Mouse (Mus musculus) G1E (cell line): ENCODE results near the gene Ablim2. TPM values are rescaled to one million over a fixed set of nuclear protein-coding genes. Genes with fewer than 3 reads are reported as not detected.

Experiments
- ATAC-seq: 2 replicates; pipeline ENCODE4 v1.8.0; 2016; ENCODE audit warnings: mild to moderate bottlenecking; ENCODE audit not compliant: insufficient number of reproducible peaks, poor library complexity, low FRiP score, severe bottlenecking; ENCODE audit errors: extremely low read depth
- DNase-seq: peaks from one replicate; pipeline ENCODE4 v3.0.0; 2012; ENCODE audit warnings: low spot score
- H3K27me3 ChIP-seq: 2 replicates; pipeline ENCODE4 v1.6.1; 2012; ENCODE audit warnings: mild to moderate bottlenecking, low read length, inconsistent platforms; ENCODE audit not compliant: insufficient read depth
- H3K36me3 ChIP-seq: replicated peaks from 2 replicates; pipeline ENCODE3; 2012; ENCODE audit warnings: mild to moderate bottlenecking, inconsistent platforms
- H3K4me1 ChIP-seq: 2 replicates; pipeline ENCODE4 v1.6.1; 2012; ENCODE audit warnings: low read depth, low read length, inconsistent platforms, mixed read lengths; ENCODE audit not compliant: insufficient read depth
- H3K4me3 ChIP-seq: 2 replicates; pipeline ENCODE4 v1.5.1; 2012; ENCODE audit warnings: low read depth, mild to moderate bottlenecking, inconsistent platforms, low read length, moderate library complexity, mixed read lengths
- H3K9me3 ChIP-seq: replicated peaks from 2 replicates; pipeline ENCODE4 v1.6.1; 2012; ENCODE audit warnings: inconsistent platforms
- CTCF ChIP-seq: IDR thresholded peaks from 2 replicates; pipeline ENCODE4 v1.5.1; 2012; ENCODE audit warnings: low read depth, low read length, inconsistent platforms, mixed read lengths
- GATA1 ChIP-seq: IDR thresholded peaks from 2 replicates; pipeline ENCODE4 v1.6.1; 2012; ENCODE audit warnings: borderline replicate concordance, low read length, inconsistent platforms, mixed read lengths
- GATA2 ChIP-seq: IDR thresholded peaks from 2 replicates; pipeline ENCODE4 v1.6.1; 2012; ENCODE audit warnings: low read depth, low read length, inconsistent platforms, borderline replicate concordance
- POLR2AphosphoS5 ChIP-seq: IDR thresholded peaks from 2 replicates; pipeline ENCODE4 v1.6.1; 2012; ENCODE audit warnings: low read depth, low read length, inconsistent platforms; ENCODE audit not compliant: insufficient replicate concordance
- TAL1 ChIP-seq: conservative IDR thresholded peaks from 2 replicates; pipeline ENCODE4 v1.6.1; 2012; ENCODE audit warnings: low read depth, low read length, inconsistent platforms, mixed read lengths
- polyA plus RNA-seq: library from polyadenylated mRNA; stranded (reverse); fragments of >175 nt; gene quantifications from 2 replicates; pipeline ENCODE4 v1.2.3, GENCODE M21; 2012
- total RNA-seq, 2 experiments: library from RNA; stranded (forward) in 1 of 2; stranded (reverse) in 1 of 2; fragments of 200-1000 nt in 1 of 2; fragments of >200 nt in 1 of 2; fragmentation: Nextera tagmentation in 1 of 2; gene quantifications; 2 replicates each; pipeline ENCODE4 v1.2.3; 2014 to 2017

Ablim2 gene
- total and polyA plus RNA-seq, 3 experiments: 0.16 TPM; not detected in 2

- Histone ChIP-seq H3K27me3 (no peaks in the 10 kb centered on the region), H3K4me1 (no peaks in the 10 kb centered on the region), H3K4me3 (no peak overlapping the region), H3K9me3 (no peaks in the 10 kb centered on the region), H3K36me3 (no peaks in the 10 kb centered on the region)
- no peak for ATAC-seq
- DNase-seq: no peak
- no peak for TF ChIP-seq POLR2AphosphoS5
- TF ChIP-seq GATA1: no peak
- TF ChIP-seq CTCF: no peak
- TF ChIP-seq GATA2: no peak
These were observed 79.3 kb downstream of the Ablim2 start for GRCm38 (mm10) chr5:35836992-35837391.

- no peak overlapping the region for H3K4me3 ChIP-seq
- no peak for DNase-seq
- peaks cover 3% of the 10 kb centered on the region; the same call in 1 of the 2 replicates for H3K27me3 ChIP-seq
- no peaks in the 10 kb centered on the region for H3K4me1 ChIP-seq
- ATAC-seq: no peak
- TF ChIP-seq CTCF (no peak), GATA2 (no peak), GATA1 (no peak), TAL1 (no peak), POLR2AphosphoS5 (no peak)
- H3K9me3 ChIP-seq: no peaks in the 10 kb centered on the region
- H3K36me3 ChIP-seq: no peaks in the 10 kb centered on the region
These were observed 81.6 kb downstream of the Ablim2 start for GRCm38 (mm10) chr5:35839262-35839661.

- H3K4me1 ChIP-seq: no peaks in the 10 kb centered on the region
- H3K36me3 ChIP-seq: no peaks in the 10 kb centered on the region
- no peak for ATAC-seq
- TF ChIP-seq POLR2AphosphoS5: no peak
- no peak for TF ChIP-seq TAL1
- no peak for TF ChIP-seq GATA2
- TF ChIP-seq GATA1: no peak
- TF ChIP-seq CTCF: no peak
- DNase-seq: no peak
- H3K27me3 ChIP-seq: peaks cover 2% of the 10 kb centered on the region; the same call in 1 of the 2 replicates
- no peaks in the 10 kb centered on the region for H3K9me3 ChIP-seq
- no peak overlapping the region for H3K4me3 ChIP-seq
These were observed 93.8 kb downstream of the Ablim2 start for GRCm38 (mm10) chr5:35851485-35851884.

- no peaks in the 10 kb centered on the region for H3K4me1 ChIP-seq
- DNase-seq (no peak), ATAC-seq (no peak)
- TF ChIP-seq GATA2: no peak
- no peak for TF ChIP-seq POLR2AphosphoS5
- TF ChIP-seq GATA1: no peak
- TF ChIP-seq TAL1: no peak
- TF ChIP-seq CTCF: no peak
- no peaks in the 10 kb centered on the region for H3K9me3 ChIP-seq
- H3K27me3 ChIP-seq: peaks cover 2% of the 10 kb centered on the region; the same call in 1 of the 2 replicates
- no peak overlapping the region for H3K4me3 ChIP-seq
- no peaks in the 10 kb centered on the region for H3K36me3 ChIP-seq
These were observed 95.8 kb downstream of the Ablim2 start for GRCm38 (mm10) chr5:35853463-35853862.

GRCm38 (mm10) chr5:35856245-35856644 is 98.6 kb downstream of the Ablim2 start:
- TF ChIP-seq GATA2: no peak
- TF ChIP-seq TAL1: no peak
- TF ChIP-seq GATA1: no peak
- no peak for TF ChIP-seq POLR2AphosphoS5
- no peak for TF ChIP-seq CTCF
- H3K27me3 ChIP-seq: no peaks in the 10 kb centered on the region

GRCm38 (mm10) chr5:35858069-35858468 is 100.4 kb downstream of the Ablim2 start:
- peak; percentile 34; the same call in 1 of the 2 replicates for TF ChIP-seq CTCF
- no peak for TF ChIP-seq POLR2AphosphoS5
- H3K4me1 ChIP-seq: no peaks in the 10 kb centered on the region
- ATAC-seq (no peak), DNase-seq (peak; percentile 16)
- H3K36me3 ChIP-seq: no peaks in the 10 kb centered on the region
- H3K9me3 ChIP-seq: no peaks in the 10 kb centered on the region
- H3K27me3 ChIP-seq: no peaks in the 10 kb centered on the region
- no peak overlapping the region for H3K4me3 ChIP-seq

More at GRCm38 (mm10) chr5:35856245-35856644, 98.6 kb downstream of the Ablim2 start:
- Histone ChIP-seq H3K4me1 (no peaks in the 10 kb centered on the region), H3K36me3 (no peaks in the 10 kb centered on the region), H3K9me3 (no peaks in the 10 kb centered on the region), H3K4me3 (no peak overlapping the region)
- ATAC-seq (no peak), DNase-seq (no peak)

- DNase-seq (no peak), ATAC-seq (no peak)
- no peaks in the 10 kb centered on the region for H3K36me3 ChIP-seq
- H3K4me1 ChIP-seq: no peaks in the 10 kb centered on the region
- no peak overlapping the region for H3K4me3 ChIP-seq
- TF ChIP-seq TAL1 (no peak), POLR2AphosphoS5 (no peak), GATA1 (no peak), GATA2 (no peak), CTCF (no peak)
- no peaks in the 10 kb centered on the region for H3K9me3 ChIP-seq
- no peaks in the 10 kb centered on the region for H3K27me3 ChIP-seq
These were observed 103.8 kb downstream of the Ablim2 start for GRCm38 (mm10) chr5:35861456-35861855.
